Mouse (Mus musculus): Measurements from ENCODE around the gene Akap5. TPM values are rescaled to one million over a fixed set of nuclear protein-coding genes. Genes with fewer than 3 reads are reported as not detected.

Akap5 gene
- polyA plus RNA-seq, 1 experiment from 2014 or later: 1.7 TPM

GRCm38 (mm10) chr12:76369978-76370830 is 45.5 kb downstream of the Akap5 start, which contains the start of gene Zbtb1:
Gene Zbtb1 (plus strand): TSS chr12:76370266.
- no peaks in the 10 kb centered on the region for H3K9me3 ChIP-seq (ENCODE audit: control insufficient read depth, low read length)
- H3K9ac ChIP-seq (ENCODE audit: low read depth, low read length): peak within 1 kb of the TSS; percentile 99
- H3K27ac ChIP-seq (ENCODE audit: low read depth, low read length): peak within 1 kb of the TSS; percentile 100
- H3K4me2 ChIP-seq (replicated peaks; ENCODE audit: low read depth, low read length): peak within 1 kb of the TSS; percentile 73
- H3K27me3 ChIP-seq (ENCODE audit: control insufficient read depth, insufficient read depth, low read length): no peaks in the 10 kb centered on the region
- H3K36me3 ChIP-seq (ENCODE audit: control insufficient read depth, insufficient read depth, low read length): no peaks in the 10 kb centered on the region
- peaks cover 42% of the 10 kb centered on the region for H3K4me1 ChIP-seq (ENCODE audit: control insufficient read depth, insufficient read depth, low read length)
- under 1% methylated on average over 76 of the region's 99 CpGs for WGBS
- ATAC-seq (ENCODE audit: low FRiP score, low TSS enrichment): peak; percentile 67
- peak within 1 kb of the TSS; percentile 98 for H3K4me3 ChIP-seq (ENCODE audit: low read length)

GRCm38 (mm10) chr12:76370831-76371571 is 46.3 kb downstream of the Akap5 start:
- H3K27ac ChIP-seq (ENCODE audit: low read depth, low read length): peak overlapping the region; percentile 100
- no peaks in the 10 kb centered on the region for H3K9me3 ChIP-seq (ENCODE audit: control insufficient read depth, low read length)
- H3K27me3 ChIP-seq (ENCODE audit: control insufficient read depth, insufficient read depth, low read length): no peaks in the 10 kb centered on the region
- H3K4me3 ChIP-seq (ENCODE audit: low read length): peak overlapping the region; percentile 98
- WGBS: under 1% methylated on average over 63 of the region's 63 CpGs
- H3K36me3 ChIP-seq (ENCODE audit: control insufficient read depth, insufficient read depth, low read length): no peaks in the 10 kb centered on the region
- peak overlapping the region; percentile 99 for H3K9ac ChIP-seq (ENCODE audit: low read depth, low read length)
- peaks cover 42% of the 10 kb centered on the region for H3K4me1 ChIP-seq (ENCODE audit: control insufficient read depth, insufficient read depth, low read length)
- peak; percentile 70 for ATAC-seq (ENCODE audit: low FRiP score, low TSS enrichment)
- H3K4me2 ChIP-seq (replicated peaks; ENCODE audit: low read depth, low read length): peak overlapping the region; percentile 73

- Histone ChIP-seq H3K4me2 (replicated peaks; ENCODE audit: low read depth, low read length) (peak overlapping the region; percentile 73), H3K36me3 (ENCODE audit: control insufficient read depth, insufficient read depth, low read length) (no peaks in the 10 kb centered on the region), H3K27me3 (ENCODE audit: control insufficient read depth, insufficient read depth, low read length) (no peaks in the 10 kb centered on the region), H3K4me3 (ENCODE audit: low read length) (peak overlapping the region; percentile 98), H3K9ac (ENCODE audit: low read depth, low read length) (peak overlapping the region; percentile 99), H3K9me3 (ENCODE audit: control insufficient read depth, low read length) (no peaks in the 10 kb centered on the region), H3K4me1 (ENCODE audit: control insufficient read depth, insufficient read depth, low read length) (peaks cover 38% of the 10 kb centered on the region), H3K27ac (ENCODE audit: low read depth, low read length) (no peak overlapping the region)
- WGBS: 34% methylated on average over 7 of the region's 7 CpGs
- no peak for ATAC-seq (ENCODE audit: low FRiP score, low TSS enrichment)
Measured at GRCm38 (mm10) chr12:76372046-76372445, 47.4 kb downstream of the Akap5 start.

- H3K27me3 ChIP-seq (ENCODE audit: control insufficient read depth, insufficient read depth, low read length): no peaks in the 10 kb centered on the region
- H3K9ac ChIP-seq (ENCODE audit: low read depth, low read length): no peak overlapping the region
- H3K4me1 ChIP-seq (ENCODE audit: control insufficient read depth, insufficient read depth, low read length): peaks cover 27% of the 10 kb centered on the region
- H3K9me3 ChIP-seq (ENCODE audit: control insufficient read depth, low read length): no peaks in the 10 kb centered on the region
- no peak for ATAC-seq (ENCODE audit: low FRiP score, low TSS enrichment)
- no peak overlapping the region; the same call in 1 of the 2 replicates for H3K4me2 ChIP-seq (replicated peaks; ENCODE audit: low read depth, low read length)
- no peak overlapping the region for H3K4me3 ChIP-seq (ENCODE audit: low read length)
- WGBS: 84% methylated on average over 5 of the region's 7 CpGs
- no peaks in the 10 kb centered on the region for H3K36me3 ChIP-seq (ENCODE audit: control insufficient read depth, insufficient read depth, low read length)
- H3K27ac ChIP-seq (ENCODE audit: low read depth, low read length): no peak overlapping the region
Measured at GRCm38 (mm10) chr12:76372881-76373818, 48.5 kb downstream of the Akap5 start.

GRCm38 (mm10) chr12:76373991-76374390 is 49.3 kb downstream of the Akap5 start:
- WGBS: 62% methylated on average over 6 of the region's 6 CpGs
- no peak for ATAC-seq (ENCODE audit: low FRiP score, low TSS enrichment)
- H3K27ac ChIP-seq (ENCODE audit: low read depth, low read length): no peak overlapping the region
- no peaks in the 10 kb centered on the region for H3K36me3 ChIP-seq (ENCODE audit: control insufficient read depth, insufficient read depth, low read length)
- H3K4me1 ChIP-seq (ENCODE audit: control insufficient read depth, insufficient read depth, low read length): peaks cover 21% of the 10 kb centered on the region
- H3K4me2 ChIP-seq (replicated peaks; ENCODE audit: low read depth, low read length): no peak overlapping the region
- no peak overlapping the region for H3K4me3 ChIP-seq (ENCODE audit: low read length)
- H3K27me3 ChIP-seq (ENCODE audit: control insufficient read depth, insufficient read depth, low read length): no peaks in the 10 kb centered on the region
- no peak overlapping the region for H3K9ac ChIP-seq (ENCODE audit: low read depth, low read length)
- no peaks in the 10 kb centered on the region for H3K9me3 ChIP-seq (ENCODE audit: control insufficient read depth, low read length)

GRCm38 (mm10) chr12:76374911-76375310 is 50.2 kb downstream of the Akap5 start:
- Histone ChIP-seq H3K4me2 (replicated peaks; ENCODE audit: low read depth, low read length) (no peak overlapping the region), H3K4me3 (ENCODE audit: low read length) (no peak overlapping the region), H3K9ac (ENCODE audit: low read depth, low read length) (no peak overlapping the region), H3K4me1 (ENCODE audit: control insufficient read depth, insufficient read depth, low read length) (peaks cover 21% of the 10 kb centered on the region), H3K27ac (ENCODE audit: low read depth, low read length) (no peak overlapping the region), H3K36me3 (ENCODE audit: control insufficient read depth, insufficient read depth, low read length) (no peaks in the 10 kb centered on the region), H3K27me3 (ENCODE audit: control insufficient read depth, insufficient read depth, low read length) (no peaks in the 10 kb centered on the region), H3K9me3 (ENCODE audit: control insufficient read depth, low read length) (no peaks in the 10 kb centered on the region)
- WGBS: 89% methylated on average over 4 of the region's 4 CpGs
- no peak for ATAC-seq (ENCODE audit: low FRiP score, low TSS enrichment)

- H3K4me2 ChIP-seq (replicated peaks; ENCODE audit: low read depth, low read length): no peak overlapping the region
- 89% methylated on average over 3 of the region's 3 CpGs for WGBS
- H3K27ac ChIP-seq (ENCODE audit: low read depth, low read length): no peak overlapping the region
- ATAC-seq (ENCODE audit: low FRiP score, low TSS enrichment): no peak
- no peaks in the 10 kb centered on the region for H3K36me3 ChIP-seq (ENCODE audit: control insufficient read depth, insufficient read depth, low read length)
- H3K9ac ChIP-seq (ENCODE audit: low read depth, low read length): no peak overlapping the region
- no peak overlapping the region for H3K4me3 ChIP-seq (ENCODE audit: low read length)
- no peaks in the 10 kb centered on the region for H3K9me3 ChIP-seq (ENCODE audit: control insufficient read depth, low read length)
- H3K4me1 ChIP-seq (ENCODE audit: control insufficient read depth, insufficient read depth, low read length): peaks cover 21% of the 10 kb centered on the region
- H3K27me3 ChIP-seq (ENCODE audit: control insufficient read depth, insufficient read depth, low read length): no peaks in the 10 kb centered on the region
Measured at GRCm38 (mm10) chr12:76375506-76375905, 50.8 kb downstream of the Akap5 start.

- no peak overlapping the region for H3K4me2 ChIP-seq (replicated peaks; ENCODE audit: low read depth, low read length)
- 56% methylated on average over 7 of the region's 7 CpGs for WGBS
- no peak for ATAC-seq (ENCODE audit: low FRiP score, low TSS enrichment)
Measured at GRCm38 (mm10) chr12:76376649-76377048, 52.0 kb downstream of the Akap5 start.

More at GRCm38 (mm10) chr12:76376649-76377048, 52.0 kb downstream of the Akap5 start:
- H3K36me3 ChIP-seq (ENCODE audit: control insufficient read depth, insufficient read depth, low read length): no peaks in the 10 kb centered on the region
- H3K27me3 ChIP-seq (ENCODE audit: control insufficient read depth, insufficient read depth, low read length): no peaks in the 10 kb centered on the region
- peaks cover 21% of the 10 kb centered on the region for H3K4me1 ChIP-seq (ENCODE audit: control insufficient read depth, insufficient read depth, low read length)
- H3K9ac ChIP-seq (ENCODE audit: low read depth, low read length): no peak overlapping the region
- no peak overlapping the region for H3K27ac ChIP-seq (ENCODE audit: low read depth, low read length)
- H3K9me3 ChIP-seq (ENCODE audit: control insufficient read depth, low read length): no peaks in the 10 kb centered on the region
- no peak overlapping the region for H3K4me3 ChIP-seq (ENCODE audit: low read length)

Measured in kidney, embryonic 14.5 days (tissue).